Mouse (Mus musculus) E14TG2a.4 (cell line): Measurements from ENCODE around the gene Cnot1.

Experiments
- H3K27me3 ChIP-seq: 2 replicates; pipeline ENCODE4 v1.6.1; 2014; ENCODE audit warnings: low read length, control low read depth; ENCODE audit not compliant: insufficient read depth
- H3K36me3 ChIP-seq: 2 replicates; pipeline ENCODE4 v1.6.1; 2014; ENCODE audit warnings: low read length, control low read depth; ENCODE audit not compliant: insufficient read depth
- H3K4me1 ChIP-seq: replicated peaks from 2 replicates; pipeline ENCODE4 v1.6.1; 2014; ENCODE audit warnings: low read depth, low read length, control low read depth
- H3K4me3 ChIP-seq: replicated peaks from 2 replicates; pipeline ENCODE4 v1.5.1; 2014; ENCODE audit warnings: mild to moderate bottlenecking, low read length
- H3K9me3 ChIP-seq: 2 replicates; pipeline ENCODE4 v1.6.1; 2014; ENCODE audit warnings: low read length, control low read depth
- CTCF ChIP-seq: conservative IDR thresholded peaks from 2 replicates; pipeline ENCODE4 v1.5.1; 2014; ENCODE audit warnings: low read length
- NANOG ChIP-seq: IDR thresholded peaks from 2 replicates; pipeline ENCODE4 v1.6.1; 2014; ENCODE audit warnings: borderline replicate concordance, low read length, mixed read lengths
- POU5F1 ChIP-seq: IDR thresholded peaks from 2 replicates; pipeline ENCODE4 v1.6.1; 2014; ENCODE audit warnings: low read length, borderline replicate concordance

Gene Cnot1

GRCm38 (mm10) chr8:95672811-95673210 is 134.5 kb downstream of the Cnot1 start:
- H3K27me3 ChIP-seq = peaks cover 73% of the 10 kb centered on the region
- TF ChIP-seq POU5F1 (no peak), NANOG (no peak), CTCF (no peak)
- H3K9me3 ChIP-seq = no peaks in the 10 kb centered on the region
- no peak overlapping the region for H3K4me3 ChIP-seq
- no peaks in the 10 kb centered on the region for H3K36me3 ChIP-seq
- H3K4me1 ChIP-seq = peaks cover 28% of the 10 kb centered on the region

GRCm38 (mm10) chr8:95671861-95672260 is 135.4 kb downstream of the Cnot1 start:
- TF ChIP-seq POU5F1 = no peak
- TF ChIP-seq NANOG = no peak
- no peak for TF ChIP-seq CTCF
- no peaks in the 10 kb centered on the region for H3K9me3 ChIP-seq

DNA sequence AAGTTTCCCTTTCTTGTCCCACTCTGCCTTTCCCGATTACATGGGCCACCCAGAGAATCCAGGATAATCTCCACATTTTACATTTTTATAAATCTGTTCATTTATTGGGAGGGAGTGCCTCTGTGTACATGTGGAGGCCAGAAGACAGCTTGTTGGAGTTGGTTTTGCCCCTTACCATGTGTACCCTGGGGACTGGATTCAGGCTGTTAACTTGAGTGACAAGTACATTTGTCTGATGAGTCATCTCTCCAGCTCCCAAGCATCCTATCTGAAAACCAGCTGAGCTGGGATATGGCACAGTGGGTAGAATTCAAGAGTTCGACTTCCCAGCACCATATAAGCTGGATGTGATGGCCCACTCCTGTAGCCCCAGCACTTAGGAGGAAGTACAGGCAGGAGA is 137.3 kb downstream of the Cnot1 start:
- H3K27me3 ChIP-seq = peaks cover 46% of the 10 kb centered on the region
- no peaks in the 10 kb centered on the region for H3K9me3 ChIP-seq
- peaks cover 6% of the 10 kb centered on the region; the same call in 1 of the 2 replicates for H3K4me1 ChIP-seq
- no peak for TF ChIP-seq POU5F1
- TF ChIP-seq CTCF = no peak
- no peak for TF ChIP-seq NANOG
- H3K4me3 ChIP-seq = no peak overlapping the region
- H3K36me3 ChIP-seq = no peaks in the 10 kb centered on the region

More at GRCm38 (mm10) chr8:95671861-95672260, 135.4 kb downstream of the Cnot1 start:
- Histone ChIP-seq H3K27me3 (peaks cover 65% of the 10 kb centered on the region), H3K4me3 (no peak overlapping the region), H3K4me1 (peaks cover 22% of the 10 kb centered on the region), H3K36me3 (no peaks in the 10 kb centered on the region)
